13 mouse cellular contexts compared by ENCODE assay signal in genomic region chr12:51001096-51001495, GRCm38 (mm10).
A peak's percentile ranks its signal among the peaks of the same experiment; 100 is the strongest.
DNase-seq lines count a peak whose midpoint lies in the region; ATAC-seq lines count a peak whose summit lies in the region.
"Had no signal": no experiment of that assay in that cellular context is flagged by ENCODE, and none has a peak within 500 bp of the region (broad histone marks: within the 10 kb centered on the region; RNA-seq: fewer than 3 reads in every experiment).

No protein-coding gene starts in this region.

- H3K36me3 ChIP-seq in hindbrain, embryonic 13.5 days: no peaks in the 10 kb centered on the region
- H3K36me3 ChIP-seq in hindbrain, embryonic 10.5 days: no peaks in the 10 kb centered on the region
- no peaks in the 10 kb centered on the region for H3K36me3 ChIP-seq in hindbrain, embryonic 16.5 days (ENCODE audit: control insufficient read depth, insufficient read depth, low read length)
- no peaks in the 10 kb centered on the region for H3K36me3 ChIP-seq in midbrain, embryonic 13.5 days

- H3K9me3 ChIP-seq in hindbrain, embryonic 13.5 days: no peaks in the 10 kb centered on the region
- no peaks in the 10 kb centered on the region for H3K9me3 ChIP-seq in hindbrain, embryonic 10.5 days
- H3K9me3 ChIP-seq in hindbrain, embryonic 16.5 days (ENCODE audit: control insufficient read depth, low read length): no peaks in the 10 kb centered on the region
- H3K9me3 ChIP-seq in midbrain, embryonic 13.5 days: no peaks in the 10 kb centered on the region

- H3K27ac ChIP-seq in hindbrain, embryonic 13.5 days: peak overlapping the region; percentile 86
- H3K27ac ChIP-seq in hindbrain, embryonic 10.5 days: no peak overlapping the region
- peak overlapping the region; percentile 66 for H3K27ac ChIP-seq in hindbrain, embryonic 16.5 days (ENCODE audit: low read depth, low read length)
- H3K27ac ChIP-seq in midbrain, embryonic 13.5 days: peak overlapping the region; percentile 80
- H3K27ac ChIP-seq: liver, embryonic 14.5 days had no signal

- H3K4me2 ChIP-seq in hindbrain, embryonic 13.5 days: peak overlapping the region; percentile 37
- no peak overlapping the region for H3K4me2 ChIP-seq in hindbrain, embryonic 16.5 days (ENCODE audit: low read length)
- peak overlapping the region; percentile 35 for H3K4me2 ChIP-seq in midbrain, embryonic 13.5 days (replicated peaks)

- H3K4me3 ChIP-seq in hindbrain, embryonic 13.5 days: no peak overlapping the region
- H3K4me3 ChIP-seq in hindbrain, embryonic 10.5 days: no peak overlapping the region
- H3K4me3 ChIP-seq in hindbrain, embryonic 16.5 days (ENCODE audit: low read length): no peak overlapping the region
- H3K4me3 ChIP-seq in midbrain, embryonic 13.5 days (replicated peaks): no peak overlapping the region

- H3K27me3 ChIP-seq in hindbrain, embryonic 13.5 days: peaks cover 48% of the 10 kb centered on the region
- H3K27me3 ChIP-seq in hindbrain, embryonic 10.5 days (ENCODE audit: insufficient read depth, poor library complexity, severe bottlenecking): peaks cover 68% of the 10 kb centered on the region
- 0 out of 2 replicates have a peak, but pooled peaks cover 3% of the 10 kb centered on the region for H3K27me3 ChIP-seq in hindbrain, embryonic 16.5 days (replicated peaks; ENCODE audit: control insufficient read depth, insufficient read depth, low read length)
- peaks cover 59% of the 10 kb centered on the region for H3K27me3 ChIP-seq in midbrain, embryonic 13.5 days

- ATAC-seq in hindbrain, embryonic 13.5 days (ENCODE audit: low FRiP score): no peak
- ATAC-seq in hindbrain, embryonic 16.5 days: no peak
- no peak for ATAC-seq in midbrain, embryonic 13.5 days
- ATAC-seq in erythroblast, adult 5-6 weeks (replicated peaks; ENCODE audit: low FRiP score, poor library complexity, severe bottlenecking): no peak

- peaks cover 42% of the 10 kb centered on the region for H3K4me1 ChIP-seq in hindbrain, embryonic 13.5 days (replicated peaks)
- H3K4me1 ChIP-seq in hindbrain, embryonic 10.5 days (replicated peaks): peaks cover 41% of the 10 kb centered on the region
- H3K4me1 ChIP-seq in hindbrain, embryonic 16.5 days (ENCODE audit: control insufficient read depth, insufficient read depth, low read depth, low read length): peaks cover 21% of the 10 kb centered on the region
- H3K4me1 ChIP-seq in midbrain, embryonic 13.5 days (replicated peaks): peaks cover 57% of the 10 kb centered on the region

- WGBS in hindbrain, embryonic 13.5 days: 54% methylated on average over 4 of the region's 4 CpGs
- WGBS in hindbrain, embryonic 10.5 days: 70% methylated on average over 4 of the region's 4 CpGs
- WGBS in hindbrain, embryonic 16.5 days: 46% methylated on average over 4 of the region's 4 CpGs
- 42% methylated on average over 4 of the region's 4 CpGs for WGBS in midbrain, embryonic 13.5 days

- 0 out of 2 replicates have a peak overlapping the region, but pooled peaks have one; percentile 46 for H3K9ac ChIP-seq in hindbrain, embryonic 13.5 days
- no peak overlapping the region for H3K9ac ChIP-seq in hindbrain, embryonic 16.5 days (ENCODE audit: low read depth, low read length)
- H3K9ac ChIP-seq in midbrain, embryonic 13.5 days (replicated peaks): peak overlapping the region; percentile 44; the same call in 1 of the 2 replicates
- H3K9ac ChIP-seq: liver, embryonic 14.5 days had no signal

- DNase-seq in hindbrain, embryonic 10.5 days (ENCODE audit: low spot score): no peak
- DNase-seq in brain, embryonic 18.5 days (ENCODE audit: low read depth, low spot score): peak; percentile 20
- DNase-seq in heart, adult 11 months: no peak
- no peak for DNase-seq in spleen, postnatal 10 days (ENCODE audit: low spot score in 2 of 2)
- DNase-seq: cerebellum, adult 8-10 months; gastrocnemius, postnatal 36 days; heart, postnatal 10 days; kidney, postnatal 14 days had no signal
